ENCODE assay signal across 38 mouse cellular contexts in genomic region chr17:73452151-73452760, GRCm38 (mm10). TPM values are rescaled to one million over a fixed set of nuclear protein-coding genes. Genes with fewer than 3 reads are reported as not detected.
"Had no signal": no experiment of that assay in that cellular context is flagged by ENCODE, and none has a peak within 500 bp of the region (broad histone marks: within the 10 kb centered on the region; RNA-seq: fewer than 3 reads in every experiment).

No protein-coding gene starts in this region.

- H3K27me3 ChIP-seq: heart, embryonic 13.5 days; heart, embryonic 15.5 days; hindbrain, embryonic 13.5 days; hindbrain, embryonic 15.5 days; kidney, embryonic 15.5 days; limb, embryonic 13.5 days; limb, embryonic 15.5 days had no signal

- H3K9ac ChIP-seq: heart, embryonic 13.5 days; heart, embryonic 15.5 days; hindbrain, embryonic 13.5 days; hindbrain, embryonic 15.5 days; kidney, embryonic 15.5 days; limb, embryonic 13.5 days; limb, embryonic 15.5 days had no signal

- H3K36me3 ChIP-seq: heart, embryonic 13.5 days; heart, embryonic 15.5 days; hindbrain, embryonic 13.5 days; hindbrain, embryonic 15.5 days; kidney, embryonic 15.5 days; limb, embryonic 13.5 days; limb, embryonic 15.5 days had no signal

- H3K4me2 ChIP-seq: heart, embryonic 11.5 days; heart, embryonic 13.5 days; heart, embryonic 15.5 days; hindbrain, embryonic 13.5 days; hindbrain, embryonic 15.5 days; kidney, embryonic 15.5 days; limb, embryonic 13.5 days; limb, embryonic 15.5 days had no signal

- ATAC-seq: hindbrain, postnatal 0 days; intestine, embryonic 16.5 days had no signal

- H3K4me3 ChIP-seq: heart, adult 2 months; heart, embryonic 13.5 days; heart, embryonic 15.5 days; hindbrain, embryonic 13.5 days; hindbrain, embryonic 15.5 days; kidney, embryonic 15.5 days; limb, embryonic 13.5 days; limb, embryonic 15.5 days had no signal

- H3K9me3 ChIP-seq: heart, embryonic 13.5 days; heart, embryonic 15.5 days; hindbrain, embryonic 13.5 days; hindbrain, embryonic 15.5 days; kidney, embryonic 15.5 days; limb, embryonic 13.5 days; limb, embryonic 15.5 days had no signal

- DNase-seq: gastrocnemius, postnatal 14 days; gastrocnemius, postnatal 36 days; heart, adult 11 months; heart, adult 2 months; heart, postnatal 14 days; heart, postnatal 36 days; kidney, adult 11 months; kidney, adult 2 months; kidney, adult 9 months; kidney, postnatal 14 days; kidney, postnatal 36 days; layer of hippocampus, adult 9-11 months; layer of hippocampus, postnatal 36 days; left cerebral cortex, postnatal 4 days had no signal

- H3K4me1 ChIP-seq: heart, embryonic 13.5 days; heart, embryonic 15.5 days; hindbrain, embryonic 13.5 days; hindbrain, embryonic 15.5 days; kidney, embryonic 15.5 days; limb, embryonic 13.5 days; limb, embryonic 15.5 days had no signal

- H3K27ac ChIP-seq: heart, adult 2 months; heart, embryonic 13.5 days; heart, embryonic 15.5 days; hindbrain, embryonic 13.5 days; hindbrain, embryonic 15.5 days; hindbrain, postnatal 0 days; kidney, embryonic 15.5 days; kidney, postnatal 0 days; limb, embryonic 13.5 days; limb, embryonic 15.5 days had no signal

RNA-seq across cellular contexts. Expression of gene Capn13, which starts 51.6 kb away (rescaled TPM):
- total RNA-seq: gastrocnemius, adult 8-10 months; gastrocnemius, postnatal 14 days; gastrocnemius, postnatal 36 days; heart, adult 2 months; heart, postnatal 14 days; heart, postnatal 36 days; hematopoietic stem cell, adult 5-6 weeks; layer of hippocampus, adult 18-20 months; layer of hippocampus, adult 8-10 months; layer of hippocampus, postnatal 14 days; layer of hippocampus, postnatal 36 days; left cerebral cortex, adult 18-20 months; left cerebral cortex, adult 8-10 months; left cerebral cortex, postnatal 10 days; left cerebral cortex, postnatal 25 days; left cerebral cortex, postnatal 4 days had no signal
- polyA plus RNA-seq: frontal cortex, adult 2 months; heart, embryonic 11.5 days; heart, embryonic 13.5 days; heart, postnatal 0 days; hindbrain, embryonic 11.5 days; hindbrain, embryonic 13.5 days; kidney, embryonic 15.5 days; limb, embryonic 11.5 days; limb, embryonic 13.5 days; limb, embryonic 15.5 days had no signal
